Mouse (Mus musculus) myocyte (in vitro differentiated cells): ENCODE data around the gene Tas2r140.

Experiments used
- E2F4 ChIP-seq: IDR thresholded peaks from one replicate; pipeline ENCODE4 v1.6.1; 2011; ENCODE audit warnings: mild to moderate bottlenecking, control low read depth, moderate library complexity; ENCODE audit not compliant: insufficient read depth
- MAX ChIP-seq: IDR thresholded peaks from one replicate; pipeline ENCODE4 v1.6.1; 2011; ENCODE audit warnings: low read depth, mild to moderate bottlenecking, control low read depth
- MYOD1 ChIP-seq, 3 experiments: IDR thresholded peaks; one replicate each; pipeline ENCODE4 v1.6.1; 2011; ENCODE audit warnings: control low read depth in 2 of 3, low read depth in 2 of 3, mild to moderate bottlenecking in 2 of 3, moderate library complexity in 1 of 3; ENCODE audit not compliant: insufficient read length in 2 of 3, control insufficient read depth in 1 of 3
- MYOG ChIP-seq, 3 experiments: IDR thresholded peaks; one replicate each; pipeline ENCODE4 v1.6.1; 2011; ENCODE audit warnings: control low read depth in 2 of 3, low read depth in 2 of 3, mild to moderate bottlenecking in 2 of 3; ENCODE audit not compliant: insufficient read length in 2 of 3, control insufficient read depth in 1 of 3, insufficient read depth in 1 of 3
- POLR2A ChIP-seq: IDR thresholded peaks from one replicate; pipeline ENCODE4 v1.6.1; 2011; ENCODE audit warnings: low read depth, mild to moderate bottlenecking, control low read depth, moderate library complexity; ENCODE audit not compliant: insufficient read length
- POLR2AphosphoS2 ChIP-seq: IDR thresholded peaks from one replicate; pipeline ENCODE4 v1.6.1; 2011; ENCODE audit warnings: low read depth, control low read depth; ENCODE audit not compliant: insufficient read length
- TCF3 ChIP-seq: IDR thresholded peaks from one replicate; pipeline ENCODE4 v1.6.1; 2011; ENCODE audit warnings: low read depth, control low read depth; ENCODE audit not compliant: insufficient read length

- no peak for TF ChIP-seq MAX
- TF ChIP-seq MYOD1 (IDR thresholded peaks at IDR 0.05; ENCODE audit: control insufficient read depth in 1 of 3, insufficient read length in 2 of 3, low read depth in 2 of 3) = no peak
- no peak for TF ChIP-seq POLR2A
- TF ChIP-seq MYOG (IDR thresholded peaks at IDR 0.05; ENCODE audit: control insufficient read depth in 1 of 3, insufficient read depth in 1 of 3, insufficient read length in 2 of 3, low read depth in 2 of 3) = no peak
- TF ChIP-seq TCF3 = no peak
- no peak for TF ChIP-seq E2F4
- no peak for TF ChIP-seq POLR2AphosphoS2
Observed at GRCm38 (mm10) chr6:133037001-133037400, 18.6 kb downstream of the Tas2r140 start, which contains the start of gene Tas2r103.
